Mouse (Mus musculus): ENCODE data around the gene Tmem114. TPM values are rescaled to one million over a fixed set of nuclear protein-coding genes. Genes with fewer than 3 reads are reported as not detected.

Tmem114 gene
- polyA plus RNA-seq, 1 experiment from 2014 or later = not detected

DNA sequence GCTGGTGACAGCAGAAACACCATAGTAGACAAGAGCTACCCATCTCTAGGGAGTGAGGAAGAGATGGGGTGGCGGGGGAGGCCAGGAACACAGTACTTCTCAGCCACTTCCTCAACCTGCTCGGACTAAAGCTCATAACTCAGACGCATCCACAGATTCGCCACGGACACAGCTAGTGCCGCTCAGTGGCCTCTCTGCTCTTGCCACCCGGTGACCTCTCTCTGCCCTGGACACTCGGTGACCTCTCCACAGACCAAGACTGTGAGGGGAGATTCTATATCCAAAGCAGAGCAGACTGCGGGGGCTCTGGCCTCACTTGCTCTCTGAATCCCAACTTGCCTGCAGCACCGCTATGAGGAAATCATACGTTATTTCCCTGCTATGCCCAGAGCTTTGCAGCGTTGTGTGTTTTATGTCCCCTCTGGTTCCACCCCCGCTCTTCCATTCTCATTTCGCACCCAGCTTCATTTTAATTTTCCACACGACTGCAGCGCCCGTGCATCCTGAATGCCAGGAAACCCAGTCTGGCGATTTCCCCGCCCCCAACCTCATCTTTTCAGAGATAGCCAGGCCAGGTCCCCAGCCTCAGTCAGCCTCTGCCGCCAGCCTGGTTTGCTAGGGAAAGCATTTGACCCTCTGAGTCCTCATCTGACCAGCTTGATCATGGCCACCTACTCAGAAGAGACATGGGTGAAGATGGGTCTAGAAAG, 7.8 kb downstream of the Tmem114 start:
- H3K36me3 ChIP-seq (ENCODE audit: control insufficient read depth, insufficient read depth, low read length) = no peaks in the 10 kb centered on the region
- ATAC-seq (no peak), DNase-seq (ENCODE audit: low spot score) (no peak)
- 63% methylated on average over 20 of the region's 20 CpGs for WGBS
- H3K9me3 ChIP-seq (replicated peaks; ENCODE audit: control insufficient read depth, low read length) = no peaks in the 10 kb centered on the region
- no peak overlapping the region for H3K9ac ChIP-seq (ENCODE audit: low read length)
- no peaks in the 10 kb centered on the region for H3K4me1 ChIP-seq (ENCODE audit: control insufficient read depth, insufficient read depth, low read length)
- H3K27me3 ChIP-seq (replicated peaks; ENCODE audit: control insufficient read depth, insufficient read depth, low read length) = no peaks in the 10 kb centered on the region
- no peak overlapping the region for H3K4me3 ChIP-seq (ENCODE audit: low read depth, low read length)
- H3K4me2 ChIP-seq (ENCODE audit: low read length) = no peak overlapping the region
- H3K27ac ChIP-seq (ENCODE audit: low read depth, low read length) = no peak overlapping the region

DNA sequence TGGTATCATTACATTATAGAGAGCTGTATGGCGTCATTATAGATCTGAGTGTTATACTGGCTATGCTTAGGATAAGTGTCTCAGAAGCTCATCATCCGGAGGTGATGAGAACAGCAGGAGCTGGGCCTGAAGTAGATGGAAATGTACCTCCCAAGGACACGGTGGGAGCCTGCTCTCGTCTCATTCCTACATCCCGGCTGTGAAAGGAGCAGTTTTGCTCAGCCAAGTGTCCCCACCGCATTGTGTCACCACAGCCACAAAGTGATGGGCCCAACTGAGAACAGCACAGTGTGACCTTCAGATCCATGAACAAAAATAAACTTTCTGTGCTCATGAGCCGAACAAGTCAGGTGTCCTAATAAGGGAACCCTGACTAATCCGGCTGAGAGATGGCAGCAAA, 8.9 kb downstream of the Tmem114 start:
- H3K9me3 ChIP-seq (replicated peaks; ENCODE audit: control insufficient read depth, low read length) = no peaks in the 10 kb centered on the region
- no peaks in the 10 kb centered on the region for H3K36me3 ChIP-seq (ENCODE audit: control insufficient read depth, insufficient read depth, low read length)
- no peak for DNase-seq (ENCODE audit: low spot score)
- no peak overlapping the region for H3K27ac ChIP-seq (ENCODE audit: low read depth, low read length)
- H3K27me3 ChIP-seq (replicated peaks; ENCODE audit: control insufficient read depth, insufficient read depth, low read length) = no peaks in the 10 kb centered on the region
- WGBS = 87% methylated on average over 8 of the region's 8 CpGs
- H3K4me3 ChIP-seq (ENCODE audit: low read depth, low read length) = no peak overlapping the region
- H3K4me1 ChIP-seq (ENCODE audit: control insufficient read depth, insufficient read depth, low read length) = no peaks in the 10 kb centered on the region
- no peak overlapping the region for H3K4me2 ChIP-seq (ENCODE audit: low read length)
- no peak for ATAC-seq
- no peak overlapping the region for H3K9ac ChIP-seq (ENCODE audit: low read length)

DNA sequence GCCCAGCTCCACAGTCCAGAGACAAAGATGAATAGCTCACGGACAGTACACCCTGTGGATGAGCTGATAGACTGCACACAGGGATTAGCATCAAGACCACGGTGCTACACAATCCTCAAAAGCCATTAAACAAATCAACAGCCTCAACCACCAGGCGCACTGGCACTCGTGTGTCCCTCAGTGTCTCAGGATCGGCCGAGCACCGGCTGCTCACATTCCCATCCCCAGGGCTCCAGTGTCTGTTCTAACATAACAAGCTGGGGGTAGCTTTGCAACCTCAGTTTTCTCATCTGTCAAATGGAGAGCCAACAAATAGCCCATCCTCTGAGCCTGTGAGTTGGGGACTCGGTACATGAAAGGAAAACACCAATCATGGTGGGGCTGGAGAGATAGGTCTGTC, 11.5 kb downstream of the Tmem114 start:
- Histone ChIP-seq H3K36me3 (ENCODE audit: control insufficient read depth, insufficient read depth, low read length) (no peaks in the 10 kb centered on the region), H3K4me2 (ENCODE audit: low read length) (no peak overlapping the region), H3K4me1 (ENCODE audit: control insufficient read depth, insufficient read depth, low read length) (no peaks in the 10 kb centered on the region), H3K9me3 (replicated peaks; ENCODE audit: control insufficient read depth, low read length) (no peaks in the 10 kb centered on the region), H3K4me3 (ENCODE audit: low read depth, low read length) (no peak overlapping the region), H3K27me3 (replicated peaks; ENCODE audit: control insufficient read depth, insufficient read depth, low read length) (0 out of 2 replicates have a peak, but pooled peaks cover 4% of the 10 kb centered on the region), H3K27ac (ENCODE audit: low read depth, low read length) (no peak overlapping the region), H3K9ac (ENCODE audit: low read length) (no peak overlapping the region)
- DNase-seq (ENCODE audit: low spot score) = no peak
- WGBS = 78% methylated on average over 8 of the region's 8 CpGs
- no peak for ATAC-seq

DNA sequence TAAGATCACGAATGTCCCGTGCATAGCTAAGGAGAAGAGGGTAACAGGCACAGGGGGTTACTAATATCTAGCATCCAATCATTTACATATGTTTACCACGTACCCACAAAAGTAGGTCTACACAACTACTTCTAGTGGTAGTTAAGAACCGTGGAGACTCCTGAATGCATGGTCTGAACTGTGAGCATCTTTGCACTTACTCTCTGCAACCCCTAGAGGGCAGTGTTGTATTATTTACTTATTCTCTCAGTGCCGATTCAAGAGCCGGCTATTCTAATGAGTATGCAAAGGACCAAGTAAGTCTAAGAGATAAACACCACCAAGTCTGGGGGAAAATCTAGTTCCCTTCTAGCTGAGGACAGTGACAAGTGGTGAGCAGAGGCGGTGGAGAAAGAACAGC, 12.7 kb downstream of the Tmem114 start:
- peak; percentile 91 for DNase-seq (ENCODE audit: low spot score)
- 0 out of 2 replicates have a peak, but pooled peaks cover 4% of the 10 kb centered on the region for H3K27me3 ChIP-seq (replicated peaks; ENCODE audit: control insufficient read depth, insufficient read depth, low read length)

DNA sequence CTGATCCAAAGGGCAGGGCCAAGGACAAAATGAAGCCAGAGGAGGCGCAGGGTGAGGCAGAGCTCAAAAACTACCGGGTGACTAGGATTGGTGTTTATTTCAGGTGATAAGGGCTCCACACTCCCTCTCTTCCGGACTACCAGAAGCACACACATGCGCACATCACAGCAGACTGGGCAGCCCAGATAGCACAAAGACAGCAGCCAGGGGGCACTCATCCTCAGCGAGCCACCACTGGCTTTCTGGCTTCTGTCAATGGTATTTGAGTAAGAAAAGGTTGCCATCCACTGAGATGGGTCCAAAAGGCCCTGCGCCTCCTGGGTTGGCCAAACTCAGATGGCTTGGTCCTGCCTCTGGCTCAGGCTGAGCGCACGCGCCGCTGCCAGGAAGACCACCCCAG, 15.7 kb downstream of the Tmem114 start:
- Histone ChIP-seq H3K4me3 (ENCODE audit: low read depth, low read length) (no peak overlapping the region), H3K9me3 (replicated peaks; ENCODE audit: control insufficient read depth, low read length) (no peaks in the 10 kb centered on the region), H3K4me1 (ENCODE audit: control insufficient read depth, insufficient read depth, low read length) (no peaks in the 10 kb centered on the region), H3K27ac (ENCODE audit: low read depth, low read length) (no peak overlapping the region), H3K27me3 (replicated peaks; ENCODE audit: control insufficient read depth, insufficient read depth, low read length) (0 out of 2 replicates have a peak, but pooled peaks cover 4% of the 10 kb centered on the region), H3K36me3 (ENCODE audit: control insufficient read depth, insufficient read depth, low read length) (no peaks in the 10 kb centered on the region), H3K4me2 (ENCODE audit: low read length) (no peak overlapping the region), H3K9ac (ENCODE audit: low read length) (no peak overlapping the region; the same call in 1 of the 2 replicates)
- 28% methylated on average over 10 of the region's 10 CpGs for WGBS
- ATAC-seq = no peak
- DNase-seq (ENCODE audit: low spot score) = peak; percentile 26

More for the DNA sequence above, 12.7 kb downstream of the Tmem114 start:
- ATAC-seq = peak; percentile 80
- WGBS = 11% methylated on average over 7 of the region's 7 CpGs
- Histone ChIP-seq H3K27ac (ENCODE audit: low read depth, low read length) (no peak overlapping the region), H3K9ac (ENCODE audit: low read length) (no peak overlapping the region), H3K36me3 (ENCODE audit: control insufficient read depth, insufficient read depth, low read length) (no peaks in the 10 kb centered on the region), H3K4me2 (ENCODE audit: low read length) (no peak overlapping the region), H3K4me3 (ENCODE audit: low read depth, low read length) (no peak overlapping the region), H3K9me3 (replicated peaks; ENCODE audit: control insufficient read depth, low read length) (no peaks in the 10 kb centered on the region), H3K4me1 (ENCODE audit: control insufficient read depth, insufficient read depth, low read length) (no peaks in the 10 kb centered on the region)

DNA sequence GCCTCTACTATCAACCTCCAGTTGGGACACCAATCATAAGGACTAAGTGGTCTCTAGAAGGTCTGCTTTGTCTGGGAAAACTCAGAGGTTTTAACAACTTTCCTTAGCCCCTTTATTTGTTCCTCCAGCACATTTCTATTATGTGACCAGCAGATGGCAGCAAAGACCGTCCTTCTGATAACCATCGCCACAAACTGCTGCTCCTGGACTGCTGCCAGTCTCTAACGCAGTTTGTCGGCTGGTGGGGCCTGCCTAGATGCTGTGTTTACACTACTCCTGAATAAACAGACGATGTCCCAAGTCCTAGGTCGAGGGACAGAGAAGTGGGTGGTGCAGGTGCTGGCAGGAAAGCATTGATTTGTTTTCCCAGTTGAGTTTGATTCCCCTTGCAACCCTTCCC, 18.2 kb downstream of the Tmem114 start:
- Histone ChIP-seq H3K36me3 (ENCODE audit: control insufficient read depth, insufficient read depth, low read length) (no peaks in the 10 kb centered on the region), H3K4me3 (ENCODE audit: low read depth, low read length) (no peak overlapping the region), H3K9ac (ENCODE audit: low read length) (no peak overlapping the region), H3K27me3 (replicated peaks; ENCODE audit: control insufficient read depth, insufficient read depth, low read length) (0 out of 2 replicates have a peak, but pooled peaks cover 4% of the 10 kb centered on the region), H3K27ac (ENCODE audit: low read depth, low read length) (no peak overlapping the region), H3K9me3 (replicated peaks; ENCODE audit: control insufficient read depth, low read length) (no peaks in the 10 kb centered on the region), H3K4me1 (ENCODE audit: control insufficient read depth, insufficient read depth, low read length) (no peaks in the 10 kb centered on the region), H3K4me2 (ENCODE audit: low read length) (no peak overlapping the region)
- 1% methylated on average over 6 of the region's 6 CpGs for WGBS
- DNase-seq (ENCODE audit: low spot score) (peak; percentile 93), ATAC-seq (peak; percentile 68)

DNA sequence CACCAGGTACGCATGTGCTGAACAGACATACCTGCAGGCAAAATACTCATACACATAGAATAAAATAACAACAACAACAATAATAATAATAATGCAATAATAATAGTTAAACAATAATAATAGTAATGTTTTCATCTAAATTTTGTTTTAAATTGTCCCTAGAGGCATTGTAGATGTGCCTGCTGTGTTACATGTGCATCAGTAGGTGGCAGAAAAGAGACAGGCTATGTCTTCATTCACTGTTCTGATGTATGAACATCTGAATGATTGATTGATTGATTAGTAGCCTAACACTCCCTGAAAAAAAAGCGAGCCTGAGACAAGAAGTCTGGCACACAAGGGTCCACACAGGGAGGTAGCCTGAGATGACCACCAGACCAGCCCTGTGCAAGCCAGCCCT, 22.3 kb downstream of the Tmem114 start:
- Histone ChIP-seq H3K4me1 (ENCODE audit: control insufficient read depth, insufficient read depth, low read length) (no peaks in the 10 kb centered on the region), H3K4me2 (ENCODE audit: low read length) (no peak overlapping the region), H3K36me3 (ENCODE audit: control insufficient read depth, insufficient read depth, low read length) (no peaks in the 10 kb centered on the region), H3K27ac (ENCODE audit: low read depth, low read length) (no peak overlapping the region), H3K27me3 (replicated peaks; ENCODE audit: control insufficient read depth, insufficient read depth, low read length) (no peaks in the 10 kb centered on the region), H3K9ac (ENCODE audit: low read length) (no peak overlapping the region), H3K4me3 (ENCODE audit: low read depth, low read length) (no peak overlapping the region), H3K9me3 (replicated peaks; ENCODE audit: control insufficient read depth, low read length) (no peaks in the 10 kb centered on the region)
- 81% methylated on average over 2 of the region's 2 CpGs for WGBS
- DNase-seq (ENCODE audit: low spot score) (no peak), ATAC-seq (no peak)

DNA sequence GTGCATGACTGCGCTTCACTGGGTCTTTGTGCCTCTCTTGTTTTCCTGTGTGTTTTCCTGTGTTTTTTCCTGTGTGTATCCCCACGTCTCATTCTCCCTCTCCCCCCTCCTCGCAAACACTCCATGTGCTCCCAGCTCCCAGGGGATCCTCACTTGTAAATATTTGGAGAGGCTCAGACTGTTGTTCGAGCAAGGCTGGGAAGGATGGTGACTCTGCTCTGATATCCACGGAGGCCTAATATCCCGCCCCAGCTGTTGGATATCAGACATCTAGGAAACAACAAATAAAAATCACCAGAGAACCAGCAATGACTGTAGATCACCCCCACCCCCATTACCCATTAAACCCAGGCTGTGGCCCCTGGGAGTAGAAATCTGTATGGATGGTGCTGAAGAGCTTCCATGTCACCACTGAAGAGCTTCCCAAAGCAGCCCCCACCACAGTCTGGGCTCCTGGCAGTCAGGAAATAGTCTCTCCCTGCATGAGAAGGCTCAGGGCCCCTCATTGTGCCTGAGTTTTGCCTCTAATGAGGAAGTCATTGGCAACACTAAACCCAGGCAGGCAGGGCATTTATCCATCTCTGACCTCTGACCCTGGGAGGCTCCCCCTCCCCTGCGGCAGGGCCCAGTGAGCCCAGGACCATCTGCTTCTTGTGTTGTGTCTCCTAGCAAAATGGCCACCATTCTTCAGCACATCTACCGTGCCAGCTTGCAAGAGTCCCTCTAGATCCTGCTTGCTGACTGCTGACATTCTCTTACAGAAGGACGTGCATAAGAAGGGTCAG, 23.6 kb downstream of the Tmem114 start:
- Histone ChIP-seq H3K4me2 (ENCODE audit: low read length) (no peak overlapping the region), H3K36me3 (ENCODE audit: control insufficient read depth, insufficient read depth, low read length) (no peaks in the 10 kb centered on the region), H3K9me3 (replicated peaks; ENCODE audit: control insufficient read depth, low read length) (no peaks in the 10 kb centered on the region), H3K4me3 (ENCODE audit: low read depth, low read length) (no peak overlapping the region), H3K27ac (ENCODE audit: low read depth, low read length) (no peak overlapping the region), H3K9ac (ENCODE audit: low read length) (no peak overlapping the region), H3K27me3 (replicated peaks; ENCODE audit: control insufficient read depth, insufficient read depth, low read length) (no peaks in the 10 kb centered on the region), H3K4me1 (ENCODE audit: control insufficient read depth, insufficient read depth, low read length) (no peaks in the 10 kb centered on the region)
- ATAC-seq = no peak
- no peak for DNase-seq (ENCODE audit: low spot score)
- WGBS = 80% methylated on average over 9 of the region's 9 CpGs

DNA sequence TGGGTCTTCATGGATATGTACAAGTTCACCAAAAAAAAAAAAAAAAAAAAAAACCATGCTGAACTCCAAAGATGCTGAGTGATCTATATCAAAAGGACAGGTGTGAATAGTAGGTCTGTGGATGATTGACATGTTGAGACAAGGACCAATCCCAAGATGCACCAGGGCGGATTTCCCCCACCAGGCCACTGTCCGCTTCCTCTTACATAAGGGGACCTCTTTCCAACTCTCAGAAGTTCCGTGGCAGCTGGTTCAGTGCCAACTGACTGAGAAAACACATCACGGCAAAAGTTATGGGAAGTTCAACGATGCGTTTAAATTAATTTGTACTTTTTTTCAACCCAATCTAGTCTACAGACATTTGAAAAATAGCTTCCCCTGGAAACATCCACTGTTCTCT, 25.1 kb downstream of the Tmem114 start:
- H3K9me3 ChIP-seq (replicated peaks; ENCODE audit: control insufficient read depth, low read length) = no peaks in the 10 kb centered on the region
- no peak overlapping the region for H3K4me2 ChIP-seq (ENCODE audit: low read length)
- WGBS = 86% methylated on average over 6 of the region's 6 CpGs
- no peaks in the 10 kb centered on the region for H3K27me3 ChIP-seq (replicated peaks; ENCODE audit: control insufficient read depth, insufficient read depth, low read length)
- no peak overlapping the region for H3K27ac ChIP-seq (ENCODE audit: low read depth, low read length)
- no peaks in the 10 kb centered on the region for H3K4me1 ChIP-seq (ENCODE audit: control insufficient read depth, insufficient read depth, low read length)
- ATAC-seq (no peak), DNase-seq (ENCODE audit: low spot score) (no peak)
- no peak overlapping the region for H3K4me3 ChIP-seq (ENCODE audit: low read depth, low read length)
- H3K36me3 ChIP-seq (ENCODE audit: control insufficient read depth, insufficient read depth, low read length) = no peaks in the 10 kb centered on the region
- no peak overlapping the region for H3K9ac ChIP-seq (ENCODE audit: low read length)

All from forebrain, embryonic 14.5 days (tissue).